Mouse (Mus musculus): Measurements from ENCODE around the gene Cntd1.

Gene Cntd1

DNA sequence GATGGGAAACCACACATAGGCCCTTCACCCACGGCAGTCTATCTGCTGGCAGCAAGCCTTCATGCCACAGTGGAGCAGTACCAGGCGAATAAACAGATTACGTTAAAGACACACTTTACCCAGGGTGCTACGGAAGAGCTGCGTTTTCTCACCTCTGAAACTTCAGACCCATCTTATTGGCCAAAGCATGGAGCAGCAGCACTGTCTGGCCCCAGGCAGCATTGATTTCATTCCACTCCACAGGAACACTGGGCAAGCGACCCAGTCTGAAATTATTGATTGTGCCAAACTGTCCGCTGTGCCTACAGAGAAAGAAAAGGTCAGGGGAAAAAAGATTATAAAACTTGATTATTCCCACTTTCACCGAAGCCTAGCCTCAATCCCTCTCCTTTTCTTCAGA, 12.4 kb downstream of the Cntd1 start:
- no peak for DNase-seq

DNA sequence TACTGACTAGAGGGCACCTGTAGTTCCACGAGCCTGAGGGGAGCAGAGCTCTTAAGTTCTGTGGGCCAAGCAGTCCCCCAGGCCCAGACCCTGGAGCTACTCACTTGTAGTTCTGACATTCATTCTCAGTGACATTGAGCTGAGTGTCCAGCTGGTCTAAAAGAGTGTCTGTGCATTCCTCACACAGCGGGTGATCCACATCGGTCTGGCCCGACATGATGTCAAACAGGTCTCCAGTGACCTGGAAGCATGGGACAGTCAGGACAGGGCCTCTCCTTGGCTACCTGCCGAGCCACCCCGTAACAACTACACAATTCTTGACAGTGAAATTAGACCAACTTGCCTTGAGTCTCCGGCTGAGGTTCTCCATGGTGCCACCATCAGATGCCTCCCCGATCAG, 16.4 kb downstream of the Cntd1 start:
- DNase-seq, result peak; percentile 83

DNA sequence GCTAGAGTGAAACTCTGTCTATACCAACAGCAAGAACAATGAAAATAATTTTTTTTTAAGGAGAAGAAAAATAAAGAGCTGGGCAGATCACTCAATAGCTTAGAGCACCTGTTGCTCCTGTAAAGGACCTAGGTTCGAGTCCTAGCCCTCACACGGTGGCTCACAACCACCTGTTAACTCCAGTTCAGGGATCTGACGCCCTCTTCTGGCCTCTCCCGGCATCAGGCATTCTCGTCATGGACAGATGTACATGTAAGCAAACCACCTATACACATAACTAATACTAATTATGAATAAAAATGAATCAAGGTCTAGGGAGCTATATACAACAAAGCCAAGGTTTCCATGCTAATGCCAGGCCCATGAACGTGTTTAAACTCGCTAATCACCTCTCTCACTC, 22.1 kb downstream of the Cntd1 start:
- DNase-seq, result no peak

DNA sequence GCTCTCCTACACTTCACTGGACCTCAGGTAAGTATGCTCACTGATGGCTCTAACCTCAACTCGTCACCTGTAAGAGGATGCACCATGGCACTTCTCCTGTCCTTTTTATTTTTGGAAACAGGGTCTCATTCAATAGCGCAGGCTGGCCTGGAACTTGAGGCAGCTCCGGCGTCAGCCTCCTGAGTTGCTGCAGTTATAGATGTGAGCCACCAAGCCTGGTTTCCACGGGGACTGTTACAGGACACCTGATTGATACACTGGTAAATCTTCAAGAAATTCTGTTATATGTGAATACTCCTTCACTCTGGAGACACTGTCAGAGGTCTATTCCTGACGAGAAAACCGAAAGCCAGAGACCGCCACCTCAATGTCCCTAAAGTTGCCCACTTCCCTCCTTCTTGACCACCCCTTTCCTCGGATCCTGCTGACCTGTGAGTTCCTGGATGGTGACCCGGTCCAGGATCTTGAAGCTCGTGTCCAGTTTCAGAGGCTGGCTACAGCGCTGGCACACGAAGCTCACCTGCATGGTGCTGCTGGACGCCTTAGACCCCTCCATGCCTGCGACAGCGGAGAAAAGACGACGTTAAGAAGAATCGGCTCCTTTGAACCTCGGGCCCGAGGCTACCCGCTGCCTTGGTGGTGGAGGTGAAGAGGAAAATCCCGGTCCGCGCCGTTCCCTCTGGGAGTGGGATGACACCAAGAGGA, 22.6 kb downstream of the Cntd1 start:
- DNase-seq, result no peak

DNA sequence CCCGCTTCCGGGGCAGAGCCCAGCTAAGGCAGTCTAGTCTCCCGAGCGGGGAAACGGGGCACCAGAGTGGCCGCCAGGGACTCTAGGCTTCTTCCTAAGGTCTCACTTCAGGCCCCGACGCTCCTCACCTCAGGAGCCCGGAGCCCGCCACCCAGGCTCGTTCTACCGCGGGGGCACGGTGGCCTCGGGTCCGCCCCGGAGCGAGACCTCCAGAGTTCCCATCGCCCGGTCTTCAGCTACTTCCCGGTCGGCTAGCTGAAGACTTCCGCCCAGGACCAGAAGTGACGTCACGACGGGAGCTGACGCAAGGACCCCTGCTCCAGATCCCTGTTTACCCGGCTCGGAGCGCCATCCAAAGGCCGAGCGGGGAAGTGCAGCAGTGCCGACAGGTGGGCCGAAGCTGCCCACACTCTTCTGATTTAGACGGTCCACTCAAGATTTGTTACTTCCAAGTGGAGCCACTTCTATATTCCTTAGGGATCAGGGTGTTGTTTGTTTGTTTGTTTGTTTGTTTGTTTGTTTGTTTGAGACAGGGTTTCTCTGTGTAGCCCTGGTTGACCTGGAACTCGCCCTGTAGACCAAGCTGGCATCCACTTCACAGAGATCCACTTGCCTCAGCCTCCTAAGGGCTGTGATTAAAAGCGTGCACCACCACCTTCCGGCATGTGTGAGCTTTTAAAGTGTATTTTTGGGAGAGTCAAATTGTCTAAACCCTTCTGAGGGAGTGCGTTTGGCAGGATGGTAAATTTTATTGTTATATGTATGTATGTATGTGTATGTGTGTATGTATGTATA, 23.4 kb downstream of the Cntd1 start, which contains the start of gene Becn1:
Gene Becn1 (minus strand): TSS at position 283 of the 795 bp plus-strand sequence.
- DNase-seq, result peak; percentile 100

DNA sequence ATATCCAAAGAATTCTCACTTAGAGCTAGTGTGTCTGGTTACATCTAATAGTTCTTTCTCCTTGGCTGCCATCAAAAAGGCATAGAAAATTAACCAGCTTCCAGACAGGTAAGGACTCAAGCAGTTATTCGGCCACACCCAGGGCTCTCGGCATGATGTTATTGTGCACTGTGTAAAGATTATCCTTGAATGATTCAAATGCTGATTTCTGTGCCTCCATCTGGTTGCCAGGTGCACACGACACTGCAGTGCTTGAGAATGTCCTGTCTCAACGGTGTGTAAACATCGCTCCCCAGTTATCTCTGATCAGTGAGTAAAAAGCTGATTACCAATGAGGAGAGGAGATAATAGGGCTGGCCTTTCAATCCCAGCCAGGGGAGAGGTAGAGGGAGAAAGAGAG, 28.9 kb downstream of the Cntd1 start:
- no peak for DNase-seq

DNA sequence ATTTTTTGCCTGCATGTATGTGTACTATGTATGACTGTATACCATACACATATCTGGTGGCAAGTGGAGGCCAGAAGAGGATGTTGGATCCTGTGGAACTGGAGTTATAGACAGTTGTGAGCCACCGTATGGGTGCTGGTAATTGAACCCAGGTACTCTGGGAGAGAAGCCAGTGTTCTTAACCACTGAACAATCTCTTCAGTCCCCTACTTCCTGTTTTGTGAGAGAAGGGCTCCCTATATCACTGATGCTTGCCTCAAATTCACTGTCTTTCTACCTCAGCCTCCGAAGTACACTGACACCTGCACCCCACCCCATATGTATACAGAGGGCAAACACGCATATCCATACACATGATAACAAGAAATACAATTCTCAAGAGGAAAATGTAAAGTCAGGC, 32.3 kb downstream of the Cntd1 start:
- DNase-seq, result no peak

DNA sequence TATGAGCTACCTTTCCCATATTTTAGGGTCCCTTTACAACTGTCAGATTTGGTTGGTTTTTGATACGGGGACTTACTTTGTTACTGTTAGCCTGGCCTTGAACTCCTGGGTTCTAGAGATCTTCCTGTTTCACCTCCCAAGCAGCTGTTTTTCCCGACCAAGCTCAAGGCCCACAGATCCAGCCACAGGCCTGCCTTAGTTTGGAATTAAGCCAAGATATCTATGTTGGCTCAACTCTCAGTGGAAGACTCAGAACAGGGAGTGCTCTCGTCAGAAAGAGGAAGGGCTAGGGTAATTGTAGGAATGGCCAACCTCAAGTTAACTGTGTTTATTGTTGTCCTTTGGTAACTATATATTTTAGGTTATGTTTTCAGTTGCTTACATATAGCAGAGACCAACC, 33.3 kb downstream of the Cntd1 start:
- no peak for DNase-seq

DNA sequence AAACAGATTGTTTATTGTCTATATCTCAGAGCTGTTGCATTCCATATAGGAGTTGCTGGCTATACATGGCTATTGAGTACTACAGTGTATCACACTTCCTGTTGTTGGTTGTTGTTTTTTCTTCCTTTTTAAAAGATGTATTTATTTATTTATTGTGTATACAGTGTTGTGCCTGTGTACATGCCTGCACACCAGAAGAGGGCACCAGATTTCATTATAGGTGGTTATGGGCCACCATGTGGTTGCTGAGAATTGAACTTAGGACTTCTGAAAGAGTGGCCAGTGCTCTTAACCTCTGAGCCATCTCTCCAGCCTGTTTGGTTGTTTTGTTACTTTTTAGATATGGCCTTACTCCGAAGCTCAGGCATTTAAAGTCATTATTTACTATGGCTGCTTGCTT, 35.8 kb downstream of the Cntd1 start:
- DNase-seq, result no peak

DNA sequence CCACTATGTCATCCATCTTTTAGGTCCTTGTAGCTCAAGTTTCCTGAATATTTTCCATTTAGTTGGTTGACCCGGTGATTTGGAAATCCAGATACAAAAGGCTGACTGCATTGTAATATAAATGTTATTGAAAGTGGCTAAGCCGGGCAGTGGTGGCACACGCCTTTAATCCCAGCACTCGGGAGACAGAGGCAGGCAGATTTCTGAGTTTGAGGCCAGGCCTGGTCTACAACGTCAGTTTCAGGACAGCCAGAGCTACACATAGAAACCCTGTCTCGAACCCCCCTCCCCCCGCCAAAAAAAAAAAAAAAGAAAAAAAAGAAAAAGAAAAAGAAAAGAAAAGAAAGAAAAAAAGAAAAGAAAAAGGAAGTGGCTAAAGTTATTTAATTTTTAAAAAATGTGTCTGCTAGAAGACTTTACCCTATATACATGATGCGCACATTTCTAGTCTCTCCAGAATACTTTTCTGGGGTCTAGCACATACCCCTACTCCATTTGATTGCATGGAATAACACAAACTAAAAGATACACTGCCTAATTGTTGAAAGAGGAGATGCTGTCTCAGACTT, 36.4 kb downstream of the Cntd1 start:
- peak; percentile 75 for DNase-seq

DNA sequence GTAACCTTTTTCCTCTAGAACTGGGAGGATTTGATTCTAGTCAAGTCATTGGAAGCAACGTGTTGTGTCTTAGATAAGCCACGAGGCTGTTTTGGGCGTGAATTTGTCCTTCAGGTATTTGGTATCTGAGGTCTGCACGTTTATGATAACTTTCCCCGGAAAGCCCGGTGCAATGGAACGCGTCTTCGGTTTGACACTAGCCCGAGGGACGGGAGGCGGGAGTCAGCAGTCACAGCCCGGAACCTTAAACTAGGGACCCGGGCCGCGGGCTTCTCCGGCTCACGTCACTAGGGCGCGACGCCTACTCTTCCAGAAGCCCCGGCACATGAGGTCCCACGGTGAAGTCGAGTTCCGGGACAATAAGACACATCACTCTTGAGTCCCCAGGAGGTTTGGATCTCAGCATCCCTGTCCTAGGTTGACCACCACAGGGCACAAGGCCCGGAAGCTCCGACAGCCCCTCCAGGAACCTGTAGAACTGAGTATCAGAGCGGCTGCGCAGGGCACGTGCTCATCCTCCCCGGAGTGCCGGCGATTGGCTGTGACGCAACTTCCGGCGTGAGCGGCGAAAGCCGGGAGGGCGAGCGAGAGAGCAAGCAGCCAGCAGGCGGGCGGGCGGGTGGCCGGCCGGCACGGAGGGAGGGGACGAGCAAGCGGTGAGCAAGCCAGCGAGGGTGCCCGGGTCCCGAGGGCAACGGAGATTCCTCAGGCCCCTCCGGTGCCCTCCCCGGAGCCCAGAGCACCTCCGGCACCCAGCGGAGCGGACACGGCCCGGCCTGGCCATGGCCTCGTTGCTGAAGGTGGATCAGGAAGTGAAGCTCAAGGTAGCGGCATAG, 37.1 kb downstream of the Cntd1 start, which contains the start of gene Psme3:
Gene Psme3 (plus strand): TSS at position 549 of the 836 bp plus-strand sequence.
- DNase-seq, result peak; percentile 99

DNA sequence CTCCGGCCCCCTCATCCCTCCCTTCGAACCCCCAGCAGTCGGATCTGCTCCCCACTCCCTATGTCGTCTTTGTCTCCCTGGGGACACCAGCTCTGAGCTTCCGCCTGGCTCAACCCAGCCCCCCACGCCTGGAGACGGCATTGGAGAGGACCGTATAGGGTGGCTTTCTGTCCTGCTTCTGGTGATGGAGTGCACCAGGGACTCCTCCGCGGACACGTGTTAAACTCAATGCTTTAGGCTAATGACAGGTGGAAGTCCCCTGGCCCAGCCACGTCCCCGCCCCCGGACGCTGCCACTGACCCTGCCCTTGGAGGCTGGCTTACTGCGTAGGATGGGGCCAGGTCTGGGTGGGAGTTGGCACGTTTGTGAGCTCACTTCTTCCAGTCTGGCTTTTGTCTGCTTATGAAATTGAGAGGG, 37.7 kb downstream of the Cntd1 start:
- no peak for DNase-seq

DNA sequence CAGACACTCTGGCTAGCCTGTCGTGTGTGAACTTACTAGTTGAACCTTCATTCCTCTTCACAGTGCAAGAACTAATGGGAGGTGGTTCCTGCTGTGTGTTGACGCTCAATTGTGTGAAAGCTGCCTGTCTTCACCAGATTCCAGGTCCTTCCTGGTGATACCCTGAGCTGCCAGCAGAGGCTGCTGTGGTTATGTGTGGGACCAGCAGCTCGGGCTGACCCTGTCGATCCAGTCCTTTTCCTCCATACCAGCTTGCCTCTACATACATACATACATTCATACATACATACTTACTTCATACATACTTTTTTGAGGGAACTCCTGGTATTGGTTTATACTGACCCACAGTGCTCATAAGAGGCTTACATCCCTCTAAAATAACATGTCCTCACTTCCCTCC, 44.8 kb downstream of the Cntd1 start:
- DNase-seq, result peak; percentile 93

DNA sequence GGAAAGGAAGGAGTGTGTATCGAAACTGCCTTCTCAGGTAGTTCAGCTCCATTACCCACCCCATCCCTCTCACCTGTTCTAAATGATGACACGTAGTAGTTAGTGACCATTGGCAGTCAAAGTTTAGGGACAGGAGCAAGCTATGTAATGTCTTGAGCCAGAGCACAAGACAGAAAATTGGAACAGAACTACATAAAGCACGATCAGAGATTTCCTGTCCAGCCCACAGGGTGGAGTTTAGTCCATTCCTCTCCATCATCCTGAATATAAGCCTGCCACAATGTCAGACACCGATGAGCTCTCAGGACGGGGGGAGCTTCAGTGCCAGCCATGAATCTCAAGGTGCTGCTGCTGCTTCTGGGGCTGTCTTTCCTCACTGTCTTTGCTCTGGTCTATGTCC, 46.0 kb downstream of the Cntd1 start, which contains the start of gene Aoc2:
Gene Aoc2 (plus strand): TSS at position 301 of the 400 bp plus-strand sequence.
- peak; percentile 42 for DNase-seq

DNA sequence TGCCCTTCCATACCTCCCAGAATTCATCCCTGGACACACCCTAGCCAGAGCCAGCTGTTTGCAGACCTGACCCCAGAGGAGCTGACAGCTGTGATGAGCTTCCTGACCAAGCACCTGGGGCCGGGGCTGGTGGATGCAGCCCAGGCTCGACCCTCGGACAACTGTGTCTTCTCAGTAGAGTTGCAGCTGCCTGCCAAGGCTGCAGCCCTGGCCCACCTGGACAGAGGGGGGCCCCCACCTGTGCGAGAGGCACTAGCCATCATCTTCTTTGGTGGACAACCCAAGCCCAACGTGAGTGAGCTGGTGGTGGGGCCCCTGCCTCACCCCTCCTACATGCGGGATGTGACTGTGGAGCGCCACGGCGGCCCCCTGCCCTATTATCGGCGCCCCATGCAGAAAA, 46.4 kb downstream of the Cntd1 start:
- DNase-seq, result peak; percentile 92

DNA sequence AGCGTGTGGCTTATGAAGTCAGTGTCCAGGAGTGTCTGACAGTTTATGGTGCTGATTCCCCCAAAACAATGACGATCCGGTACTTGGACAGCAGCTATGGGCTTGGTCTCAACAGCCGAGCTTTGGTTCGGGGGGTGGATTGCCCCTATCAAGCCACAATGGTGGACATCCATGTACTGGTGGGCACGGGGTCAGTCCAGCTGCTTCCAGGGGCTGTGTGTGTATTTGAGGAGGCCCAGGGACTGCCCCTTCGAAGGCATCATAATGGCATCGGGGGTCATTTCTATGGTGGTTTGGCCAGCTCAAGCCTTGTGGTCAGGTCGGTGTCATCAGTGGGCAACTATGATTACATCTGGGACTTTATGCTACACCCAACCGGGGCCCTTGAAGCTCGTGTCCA, 47.3 kb downstream of the Cntd1 start:
- peak; percentile 90 for DNase-seq

DNA sequence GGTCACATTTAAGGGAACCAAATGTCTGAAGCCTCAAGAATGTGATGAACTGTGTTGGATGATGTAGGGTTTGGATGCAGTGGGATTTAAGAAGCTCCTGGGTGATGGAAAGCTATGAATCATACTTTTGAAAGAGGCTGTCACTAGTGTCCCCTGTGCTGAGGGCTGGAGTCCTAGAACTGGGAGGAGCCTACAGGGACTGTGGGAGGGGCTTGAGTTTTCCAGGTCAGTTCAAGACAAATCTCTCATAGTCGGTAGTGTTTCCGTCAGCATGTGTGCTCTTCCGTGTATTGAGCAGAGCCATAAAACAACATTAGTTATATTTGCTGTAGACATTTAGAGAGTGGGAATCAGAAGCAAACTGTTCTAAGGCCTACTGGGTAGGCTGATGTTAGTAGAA, 48.5 kb downstream of the Cntd1 start:
- peak; percentile 73 for DNase-seq

DNA sequence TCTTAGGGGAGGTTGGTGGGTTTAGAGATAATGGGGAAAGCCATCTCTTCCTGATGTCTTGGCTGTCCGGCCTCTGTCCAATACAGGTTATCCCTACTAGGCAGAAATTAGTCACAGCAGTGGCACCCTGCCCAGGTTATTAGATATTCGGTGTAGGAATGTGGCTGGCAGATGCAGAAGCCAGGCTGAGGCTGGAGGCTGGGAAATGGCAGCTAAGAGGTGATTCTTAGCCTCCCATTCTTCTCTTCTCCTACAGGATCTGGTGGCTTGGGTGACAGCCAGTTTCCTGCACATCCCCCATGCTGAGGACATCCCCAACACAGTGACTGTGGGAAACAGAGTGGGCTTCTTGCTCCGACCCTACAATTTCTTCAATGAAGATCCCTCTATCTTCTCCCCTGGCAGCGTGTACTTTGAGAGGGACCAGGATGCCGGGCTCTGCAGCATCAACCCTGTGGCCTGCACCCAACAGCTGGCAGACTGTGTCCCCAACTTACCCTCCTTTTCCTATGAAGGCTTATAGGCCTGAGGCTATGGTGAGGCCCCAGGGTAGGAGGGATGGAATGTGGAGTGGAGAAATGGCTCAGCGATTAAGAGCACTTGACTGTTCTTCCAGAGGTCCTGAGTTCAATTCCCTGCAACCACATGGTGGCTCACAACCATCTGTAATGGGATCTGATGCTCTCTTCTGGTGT, 50.3 kb downstream of the Cntd1 start:
- peak; percentile 95 for DNase-seq

DNA sequence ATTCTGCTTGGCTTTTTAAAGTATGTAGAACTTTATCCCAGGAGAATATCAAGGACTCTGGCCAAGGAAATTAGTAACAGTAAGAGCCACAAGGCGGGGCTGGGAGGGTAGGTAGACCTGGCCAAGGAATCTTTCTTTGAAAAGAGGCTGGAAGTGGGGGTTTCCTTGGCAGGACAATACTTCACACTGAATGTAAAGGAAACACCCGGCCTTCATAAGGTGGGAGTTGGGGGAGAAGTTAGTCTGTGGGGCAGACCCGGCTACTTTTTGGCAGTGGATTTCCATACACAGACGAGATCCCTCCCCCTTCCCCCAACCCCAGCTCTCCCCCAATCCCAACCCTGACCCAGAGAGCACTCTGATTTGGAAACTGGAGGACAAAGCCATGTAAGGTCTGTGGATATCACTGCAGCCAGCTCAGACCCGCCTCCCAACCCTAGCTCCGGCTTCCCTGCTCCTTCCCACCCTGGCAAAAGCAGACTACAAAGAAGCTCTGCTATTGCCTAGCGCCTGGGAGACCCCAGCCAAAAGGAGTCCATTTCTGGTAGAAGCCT, 51.6 kb downstream of the Cntd1 start, which contains the start of gene Aoc3:
Gene Aoc3 (plus strand): TSS at position 235 of the 554 bp plus-strand sequence.
- peak; percentile 97 for DNase-seq

DNA sequence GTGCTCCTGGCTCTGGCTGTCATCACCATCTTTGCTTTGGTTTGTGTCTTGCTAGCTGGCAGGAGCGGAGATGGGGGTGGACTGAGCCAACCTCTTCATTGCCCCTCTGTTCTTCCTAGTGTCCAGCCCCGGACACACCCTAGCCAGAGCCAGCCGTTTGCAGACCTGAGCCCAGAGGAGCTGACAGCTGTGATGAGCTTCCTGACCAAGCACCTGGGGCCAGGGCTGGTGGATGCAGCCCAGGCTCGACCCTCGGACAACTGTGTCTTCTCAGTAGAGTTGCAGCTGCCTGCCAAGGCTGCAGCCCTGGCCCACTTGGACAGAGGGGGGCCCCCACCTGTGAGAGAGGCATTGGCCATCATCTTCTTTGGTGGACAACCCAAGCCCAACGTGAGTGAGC, 52.1 kb downstream of the Cntd1 start:
- peak; percentile 93 for DNase-seq

DNA sequence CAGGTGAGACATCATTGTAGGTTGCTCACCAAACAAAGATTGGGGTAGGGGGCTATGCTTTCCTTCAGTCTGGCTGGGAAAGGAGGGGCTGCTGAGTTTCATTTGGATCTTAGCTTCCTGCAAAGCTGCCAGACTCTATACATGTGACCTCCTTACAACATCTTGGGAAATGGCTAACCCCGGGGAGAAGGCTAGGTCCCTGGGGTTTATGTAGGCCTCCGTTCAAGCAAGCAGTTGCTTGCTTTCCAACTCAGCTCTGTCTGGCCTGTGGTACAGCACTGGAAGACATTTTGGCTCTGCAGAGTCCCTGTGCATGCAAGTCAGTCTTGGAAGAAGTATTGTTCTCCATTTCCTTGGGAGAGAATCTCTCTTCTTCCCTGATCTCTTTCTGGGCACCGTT, 53.7 kb downstream of the Cntd1 start:
- peak; percentile 94 for DNase-seq

DNA sequence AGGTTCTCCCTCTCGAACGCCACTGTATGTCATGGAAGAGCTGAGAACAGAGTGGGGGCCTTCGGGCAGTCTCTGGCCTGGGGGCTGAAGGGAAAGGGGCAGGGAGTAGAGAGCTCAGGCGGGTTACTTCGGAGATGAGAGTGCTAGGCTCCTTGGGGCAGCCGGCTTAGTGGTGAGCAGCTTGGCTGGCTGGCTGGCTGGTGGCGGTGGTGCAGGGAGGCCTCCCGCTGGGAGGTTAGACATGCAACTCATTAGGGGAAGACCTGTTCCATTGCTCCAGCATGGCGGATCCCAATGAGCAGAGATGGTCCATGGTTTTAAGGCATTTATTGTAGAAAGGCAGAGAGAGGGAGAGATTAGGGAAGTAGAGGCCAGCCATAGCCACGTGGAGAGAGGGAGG, 55.2 kb downstream of the Cntd1 start:
- peak; percentile 85 for DNase-seq
